Mouse (Mus musculus): ENCODE measurements around the gene Nrxn3.

GRCm38 (mm10) chr12:89932338-89932737 is 1209.7 kb downstream of the Nrxn3 start:
- no peak for TF ChIP-seq FLI1 (IDR thresholded peaks at IDR 0.05; ENCODE audit: low read length)
- TF ChIP-seq GATA1 (IDR thresholded peaks at IDR 0.05; ENCODE audit: borderline replicate concordance, low read length) = no peak
